In genomic region chr17:29214193-29214456, GRCm38 (mm10) we compare ENCODE assay signal across 22 mouse cellular contexts. TPM values are rescaled to one million over a fixed set of nuclear protein-coding genes. Genes with fewer than 3 reads are reported as not detected.
DNase-seq lines count a peak whose midpoint lies in the region; ATAC-seq and TF ChIP-seq lines count a peak whose summit lies in the region.
"Had no signal": no experiment of that assay in that cellular context is flagged by ENCODE, and none has a peak within 500 bp of the region (broad histone marks: within the 10 kb centered on the region; RNA-seq: fewer than 3 reads in every experiment).

No protein-coding gene starts in this region.

- H3K27ac ChIP-seq in forebrain, embryonic 11.5 days (ENCODE audit: low read depth, low read length): peak overlapping the region; percentile 58; the same call in 1 of the 2 replicates
- peak overlapping the region; percentile 35; the same call in 1 of the 2 replicates for H3K27ac ChIP-seq in forebrain, postnatal 0 days (ENCODE audit: low read depth, low read length)
- H3K27ac ChIP-seq in hindbrain, postnatal 0 days: no peak overlapping the region; the same call in 1 of the 2 replicates
- peak overlapping the region; percentile 39 for H3K27ac ChIP-seq in midbrain, postnatal 0 days (ENCODE audit: low read depth, low read length)
- H3K27ac ChIP-seq: embryonic facial prominence, embryonic 13.5 days; gastrocnemius, adult 2 months; heart, adult 2 months; heart, embryonic 15.5 days; left cerebral cortex, adult 2 months; limb, embryonic 13.5 days; liver, embryonic 14.5 days had no signal

- H3K36me3 ChIP-seq in forebrain, embryonic 11.5 days (ENCODE audit: control insufficient read depth, insufficient read depth, low read length): no peaks in the 10 kb centered on the region
- H3K36me3 ChIP-seq in forebrain, postnatal 0 days (ENCODE audit: insufficient read depth): no peaks in the 10 kb centered on the region
- no peaks in the 10 kb centered on the region for H3K36me3 ChIP-seq in hindbrain, postnatal 0 days (ENCODE audit: insufficient read depth, low read length)
- H3K36me3 ChIP-seq in midbrain, postnatal 0 days (ENCODE audit: insufficient read depth, low read length): no peaks in the 10 kb centered on the region
- H3K36me3 ChIP-seq: heart, embryonic 15.5 days; limb, embryonic 13.5 days had no signal

- no peak for TF ChIP-seq CTCF in forebrain, postnatal 0 days (IDR thresholded peaks at IDR 0.05; ENCODE audit: low read depth)
- TF ChIP-seq CTCF in hindbrain, postnatal 0 days (IDR thresholded peaks at IDR 0.05; ENCODE audit: low read depth): no peak
- no peak for TF ChIP-seq CTCF in midbrain, postnatal 0 days (IDR thresholded peaks at IDR 0.05)

- 33% methylated on average over 4 of the region's 4 CpGs for WGBS in forebrain, embryonic 11.5 days
- 37% methylated on average over 4 of the region's 4 CpGs for WGBS in forebrain, postnatal 0 days
- 44% methylated on average over 4 of the region's 4 CpGs for WGBS in hindbrain, postnatal 0 days
- WGBS in midbrain, postnatal 0 days: 9% methylated on average over 4 of the region's 4 CpGs

- H3K4me3 ChIP-seq in forebrain, embryonic 11.5 days (ENCODE audit: low read depth, low read length): no peak overlapping the region
- H3K4me3 ChIP-seq in forebrain, postnatal 0 days (ENCODE audit: low read depth, low read length): no peak overlapping the region
- no peak overlapping the region for H3K4me3 ChIP-seq in hindbrain, postnatal 0 days (ENCODE audit: low read length)
- no peak overlapping the region for H3K4me3 ChIP-seq in midbrain, postnatal 0 days (ENCODE audit: low read depth, low read length)
- H3K4me3 ChIP-seq: embryonic facial prominence, embryonic 13.5 days; gastrocnemius, adult 2 months; heart, adult 2 months; heart, embryonic 15.5 days; left cerebral cortex, adult 2 months; limb, embryonic 13.5 days; megakaryocyte, embryonic 14.5 days had no signal

- peak overlapping the region; percentile 26; the same call in 1 of the 2 replicates for H3K4me2 ChIP-seq in forebrain, embryonic 11.5 days (ENCODE audit: low read depth, low read length, severe bottlenecking)
- no peak overlapping the region for H3K4me2 ChIP-seq in forebrain, postnatal 0 days (ENCODE audit: low read depth)
- H3K4me2 ChIP-seq in hindbrain, postnatal 0 days (ENCODE audit: low read depth, low read length): no peak overlapping the region
- H3K4me2 ChIP-seq in midbrain, postnatal 0 days (ENCODE audit: low read depth, low read length, poor library complexity, severe bottlenecking): no peak overlapping the region
- H3K4me2 ChIP-seq: heart, embryonic 15.5 days had no signal

- no peak for DNase-seq in forebrain, embryonic 11.5 days (ENCODE audit: low spot score)
- no peak for DNase-seq in forebrain, postnatal 0 days
- DNase-seq in hindbrain, postnatal 0 days (ENCODE audit: low spot score): no peak
- DNase-seq in midbrain, postnatal 0 days (ENCODE audit: low spot score): no peak
- no peak for DNase-seq in B cell, adult 2 months
- DNase-seq in heart, adult 18-20 months: no peak
- DNase-seq: adrenal gland, adult 8-10 months; cerebellum, adult 18-20 months; gastrocnemius, adult 2 months; heart, adult 2 months; kidney, adult 2 months; kidney, postnatal 14 days; right cerebral cortex, postnatal 4 days; thymus, adult 18-20 months had no signal

- H3K27me3 ChIP-seq in forebrain, embryonic 11.5 days (ENCODE audit: control insufficient read depth, insufficient read depth, low read length): 0 out of 2 replicates have a peak, but pooled peaks cover 2% of the 10 kb centered on the region
- H3K27me3 ChIP-seq in forebrain, postnatal 0 days (ENCODE audit: insufficient read depth, low read length): no peaks in the 10 kb centered on the region; the same call in 1 of the 2 replicates
- H3K27me3 ChIP-seq in hindbrain, postnatal 0 days (ENCODE audit: insufficient read depth, low read length): no peaks in the 10 kb centered on the region
- H3K27me3 ChIP-seq in midbrain, postnatal 0 days (ENCODE audit: insufficient read depth, low read length): no peaks in the 10 kb centered on the region
- H3K27me3 ChIP-seq: limb, embryonic 13.5 days had no signal

- H3K4me1 ChIP-seq in forebrain, embryonic 11.5 days (replicated peaks; ENCODE audit: control insufficient read depth, insufficient read depth, low read length): peaks cover 19% of the 10 kb centered on the region
- H3K4me1 ChIP-seq in forebrain, postnatal 0 days (ENCODE audit: insufficient read depth): peaks cover 10% of the 10 kb centered on the region; the same call in 1 of the 2 replicates
- H3K4me1 ChIP-seq in hindbrain, postnatal 0 days (ENCODE audit: insufficient read depth, low read length): peaks cover 5% of the 10 kb centered on the region; the same call in 1 of the 2 replicates
- peaks cover 22% of the 10 kb centered on the region; the same call in 1 of the 2 replicates for H3K4me1 ChIP-seq in midbrain, postnatal 0 days (ENCODE audit: insufficient read depth, low read length)

- peak; percentile 42 for ATAC-seq in forebrain, embryonic 11.5 days (replicated peaks; ENCODE audit: low FRiP score)
- ATAC-seq in forebrain, postnatal 0 days: no peak
- 0 out of 2 replicates have a peak, but pooled peaks have one; percentile 8 for ATAC-seq in hindbrain, postnatal 0 days
- ATAC-seq in midbrain, postnatal 0 days (ENCODE audit: low FRiP score): no peak
- ATAC-seq in erythroid progenitor cell, adult 5-6 weeks (replicated peaks; ENCODE audit: low FRiP score, poor library complexity, severe bottlenecking): no peak
- ATAC-seq in cerebellum, adult (ENCODE audit: insufficient number of reproducible peaks, low FRiP score, low TSS enrichment): no peak

- no peak overlapping the region for H3K9ac ChIP-seq in forebrain, embryonic 11.5 days (ENCODE audit: low read length)
- H3K9ac ChIP-seq in forebrain, postnatal 0 days: no peak overlapping the region
- H3K9ac ChIP-seq in hindbrain, postnatal 0 days (replicated peaks; ENCODE audit: low read length): 0 out of 2 replicates have a peak overlapping the region, but pooled peaks have one; percentile 21
- no peak overlapping the region for H3K9ac ChIP-seq in midbrain, postnatal 0 days (replicated peaks; ENCODE audit: low read length, poor library complexity, severe bottlenecking)
- H3K9ac ChIP-seq: heart, embryonic 15.5 days; limb, embryonic 13.5 days; liver, embryonic 14.5 days had no signal

- H3K9me3 ChIP-seq in forebrain, embryonic 11.5 days (ENCODE audit: control insufficient read depth, low read length): no peaks in the 10 kb centered on the region
- no peaks in the 10 kb centered on the region for H3K9me3 ChIP-seq in forebrain, postnatal 0 days (ENCODE audit: low read length)
- H3K9me3 ChIP-seq in hindbrain, postnatal 0 days (ENCODE audit: low read length): no peaks in the 10 kb centered on the region
- H3K9me3 ChIP-seq in midbrain, postnatal 0 days (ENCODE audit: low read length): no peaks in the 10 kb centered on the region
- H3K9me3 ChIP-seq: embryonic facial prominence, embryonic 13.5 days; heart, embryonic 15.5 days; limb, embryonic 13.5 days had no signal

RNA-seq across cellular contexts. Expression of gene Cpne5, which starts 23.8 kb away (rescaled TPM):
- 5.5 and 6.8 TPM in 2 replicates for polyA plus RNA-seq in forebrain, embryonic 11.5 days (2014; fragmentation: Nextera tagmentation; extraction: Ambion mirVana)
- 46.2 and 60.0 TPM in 2 replicates for total RNA-seq in forebrain, postnatal 0 days (2014; rRNA removed)
- 48.6 and 61.6 TPM in 2 replicates for polyA plus RNA-seq in forebrain, postnatal 0 days (2015; fragmentation: Nextera tagmentation; extraction: Ambion mirVana)
- total RNA-seq in hindbrain, postnatal 0 days (2014; rRNA removed): 56.1 and 65.8 TPM in 2 replicates
- polyA plus RNA-seq in hindbrain, postnatal 0 days (2015; fragmentation: Nextera tagmentation; extraction: Ambion mirVana): 56.6 and 61.6 TPM in 2 replicates
- total RNA-seq in midbrain, postnatal 0 days (2014; rRNA removed): 85.1 and 86.5 TPM in 2 replicates
- 88.9 and 90.2 TPM in 2 replicates for polyA plus RNA-seq in midbrain, postnatal 0 days (2015; fragmentation: Nextera tagmentation; extraction: Ambion mirVana)
- total RNA-seq in erythroid progenitor cell, adult 5-6 weeks (2015; ENCODE audit: low replicate concordance): not detected in 2 replicates
- 0.13 TPM in 1 of 2 replicates, not detected in the other for total RNA-seq in erythroid progenitor cell, adult 5-6 weeks (2017; ENCODE audit: low replicate concordance)
- total RNA-seq in heart, adult 18-20 months (2021): 1 to 10 TPM; 3.9 to 5.0 TPM
- total RNA-seq: gastrocnemius, adult 2 months had no signal

RNA-seq across cellular contexts. Expression of gene Ppil1, which starts 49.9 kb away (rescaled TPM):
- 180 and 188 TPM in 2 replicates for polyA plus RNA-seq in forebrain, embryonic 11.5 days (2014; fragmentation: Nextera tagmentation; extraction: Ambion mirVana)
- total RNA-seq in forebrain, postnatal 0 days (2014; rRNA removed): 67.8 and 79.7 TPM in 2 replicates
- polyA plus RNA-seq in forebrain, postnatal 0 days (2015; fragmentation: Nextera tagmentation; extraction: Ambion mirVana): 103 and 106 TPM in 2 replicates
- 72.6 and 81.4 TPM in 2 replicates for total RNA-seq in hindbrain, postnatal 0 days (2014; rRNA removed)
- polyA plus RNA-seq in hindbrain, postnatal 0 days (2015; fragmentation: Nextera tagmentation; extraction: Ambion mirVana): 84.3 and 87.7 TPM in 2 replicates
- total RNA-seq in midbrain, postnatal 0 days (2014; rRNA removed): 70.3 and 77.9 TPM in 2 replicates
- polyA plus RNA-seq in midbrain, postnatal 0 days (2015; fragmentation: Nextera tagmentation; extraction: Ambion mirVana): 95.7 and 103 TPM in 2 replicates
- 43.6 TPM in 2 replicates for total RNA-seq in erythroid progenitor cell, adult 5-6 weeks (2015; ENCODE audit: low replicate concordance)
- 13.3 and 27.9 TPM in 2 replicates for total RNA-seq in erythroid progenitor cell, adult 5-6 weeks (2017; ENCODE audit: low replicate concordance)
- total RNA-seq in heart, adult 18-20 months (2021): 10 to 100 TPM; 34.9 to 36.5 TPM

RNA-seq across cellular contexts. Expression of gene BC004004, which starts 54.5 kb away (rescaled TPM):
- polyA plus RNA-seq in forebrain, embryonic 11.5 days (2014; fragmentation: Nextera tagmentation; extraction: Ambion mirVana): 58.2 and 61.5 TPM in 2 replicates
- total RNA-seq in forebrain, postnatal 0 days (2014; rRNA removed): 121 and 128 TPM in 2 replicates
- polyA plus RNA-seq in forebrain, postnatal 0 days (2015; fragmentation: Nextera tagmentation; extraction: Ambion mirVana): 153 and 174 TPM in 2 replicates
- 181 and 262 TPM in 2 replicates for total RNA-seq in hindbrain, postnatal 0 days (2014; rRNA removed)
- 139 and 145 TPM in 2 replicates for polyA plus RNA-seq in hindbrain, postnatal 0 days (2015; fragmentation: Nextera tagmentation; extraction: Ambion mirVana)
- 120 and 128 TPM in 2 replicates for total RNA-seq in midbrain, postnatal 0 days (2014; rRNA removed)
- polyA plus RNA-seq in midbrain, postnatal 0 days (2015; fragmentation: Nextera tagmentation; extraction: Ambion mirVana): 146 and 152 TPM in 2 replicates
- total RNA-seq in erythroid progenitor cell, adult 5-6 weeks (2015; ENCODE audit: low replicate concordance): 24.7 and 32.8 TPM in 2 replicates
- 29.2 and 38.0 TPM in 2 replicates for total RNA-seq in erythroid progenitor cell, adult 5-6 weeks (2017; ENCODE audit: low replicate concordance)
- 100 to 1,000 TPM; 297 to 354 TPM for total RNA-seq in heart, adult 18-20 months (2021)

Comparison
In these comparisons a context has a peak if more than half of its experiments do, and no peak if none do; other contexts are left out.
1. ATAC-seq: peak in forebrain, embryonic 11.5 days (single experiment) and hindbrain, postnatal 0 days (single experiment); none in forebrain, postnatal 0 days (single experiment), midbrain, postnatal 0 days (single experiment), erythroid progenitor cell, adult 5-6 weeks (single experiment) and cerebellum, adult (single experiment).